Mouse (Mus musculus): ENCODE results near the gene Rrp1b.

GRCm38 (mm10) chr17:32052237-32053080, 16.6 kb downstream of the Rrp1b start:
- no peak for TF ChIP-seq POLR2A (IDR thresholded peaks at IDR 0.05; ENCODE audit: insufficient read depth, low read depth, low read length)
- no peak for TF ChIP-seq CTCF (IDR thresholded peaks at IDR 0.05)
